Mouse (Mus musculus) kidney, adult 2 months (tissue): ENCODE measurements around the gene Tacc3. TPM values are rescaled to one million over a fixed set of nuclear protein-coding genes. Genes with fewer than 3 reads are reported as not detected.

ENCODE experiments used
- DNase-seq: peaks from one replicate; pipeline ENCODE4 v3.0.0; 2021
- H3K27ac ChIP-seq: fragments of 200-500 bp; 2 replicates; pipeline ENCODE4 v1.5.1; 2012; ENCODE audit warnings: low read depth, low read length, control low read depth, inconsistent platforms; ENCODE audit not compliant: insufficient read depth
- H3K27me3 ChIP-seq: fragments of 200-500 bp; replicated peaks from 2 replicates; pipeline ENCODE4 v1.6.1; 2012; ENCODE audit warnings: mild to moderate bottlenecking, moderate library complexity, low read length, inconsistent platforms; ENCODE audit not compliant: control insufficient read depth, insufficient read depth
- H3K36me3 ChIP-seq: fragments of 200-500 bp; 2 replicates; pipeline ENCODE4 v1.6.1; 2012; ENCODE audit warnings: mild to moderate bottlenecking, moderate library complexity, low read length, inconsistent platforms; ENCODE audit not compliant: control insufficient read depth, insufficient read depth
- H3K4me1 ChIP-seq: fragments of 200-500 bp; 2 replicates; pipeline ENCODE4 v1.6.1; 2011; ENCODE audit warnings: low read length; ENCODE audit not compliant: control insufficient read depth, insufficient read depth
- H3K4me3 ChIP-seq: fragments of 200-500 bp; 2 replicates; pipeline ENCODE4 v1.5.1; 2011; ENCODE audit warnings: mild to moderate bottlenecking, low read depth, low read length, control low read depth; ENCODE audit not compliant: insufficient read depth
- CTCF ChIP-seq: fragments of 200-500 bp; conservative IDR thresholded peaks from 2 replicates; pipeline ENCODE4 v1.5.1; 2011; ENCODE audit warnings: low read depth, mild to moderate bottlenecking, control low read depth, low read length, moderate library complexity, mixed read lengths; ENCODE audit not compliant: insufficient read depth, insufficient read length
- POLR2A ChIP-seq: fragments of 200-500 bp; IDR thresholded peaks from one replicate; pipeline ENCODE4 v1.6.1; 2011; ENCODE audit warnings: low read depth, low read length, control low read depth
- WGBS: fragments of 180-500 bp; shearing (Covaris S2); methylation state at CpG from one replicate; pipeline ENCODE4 v1.1.7; 2018; 5-methylcytosine and 5-hydroxymethylcytosine counted together
- polyA plus RNA-seq: library from polyadenylated mRNA; depleted of rRNA; stranded (reverse); fragments of >200 nt; gene quantifications from 2 replicates; pipeline ENCODE4 v1.2.3, GENCODE M21; 2012

Gene Tacc3
- polyA plus RNA-seq, 1 experiment = 2.3 TPM

DNA sequence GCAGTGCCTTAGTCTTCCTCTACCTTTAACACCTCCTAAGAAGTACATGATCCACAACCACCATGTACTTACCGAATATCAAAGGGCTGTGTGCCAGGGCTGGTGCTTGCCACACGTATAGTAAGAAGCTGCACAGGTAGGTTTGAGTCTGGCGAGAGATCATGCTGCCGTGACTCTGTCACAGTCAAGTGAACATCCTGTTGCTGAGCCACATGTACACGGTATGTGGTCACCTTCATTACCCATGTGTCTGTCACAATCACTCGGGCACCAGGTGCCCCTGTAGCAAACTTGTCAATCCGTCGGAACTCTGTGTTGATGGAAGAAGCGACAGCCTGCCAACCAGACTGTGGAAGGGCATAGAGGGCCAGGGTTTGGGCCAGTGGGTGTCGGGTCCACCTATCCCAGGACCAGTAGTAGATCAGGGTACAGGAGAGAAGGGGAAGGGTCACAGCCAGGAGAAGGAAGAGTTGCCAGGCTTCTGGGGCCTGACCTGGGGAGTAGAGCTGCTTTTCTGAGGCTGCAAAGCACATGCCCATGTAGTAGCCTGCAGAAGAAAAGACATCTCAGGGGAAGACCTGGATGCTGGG, 2.6 kb upstream of the Tacc3 start:
- TF ChIP-seq POLR2A (no peak), CTCF (no peak)
- Histone ChIP-seq H3K36me3 (no peaks in the 10 kb centered on the region), H3K4me1 (peaks cover 12% of the 10 kb centered on the region; the same call in 1 of the 2 replicates)

DNA sequence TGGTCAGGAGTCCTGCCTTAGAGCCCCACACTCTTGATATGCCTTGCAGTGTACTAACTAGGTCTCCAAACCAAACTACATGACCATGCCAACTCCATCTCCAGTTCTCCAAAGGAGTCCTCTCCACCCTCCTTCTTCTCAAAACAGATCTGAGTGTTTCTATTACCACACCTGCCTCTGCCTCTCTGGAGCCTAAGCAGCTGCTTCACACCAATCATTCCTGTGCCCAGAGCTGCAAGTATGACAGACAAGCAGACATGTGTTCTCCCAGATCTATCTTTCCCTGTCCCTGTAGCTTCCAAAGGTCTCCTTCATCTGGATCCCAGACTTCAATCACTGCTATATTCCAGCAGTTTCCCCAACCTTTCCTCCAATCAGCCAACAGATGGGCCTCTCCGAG, 1.2 kb upstream of the Tacc3 start:
- peak overlapping the region; percentile 96 for H3K4me3 ChIP-seq
- TF ChIP-seq POLR2A (no peak), CTCF (no peak)
- DNase-seq = no peak
- H3K4me1 ChIP-seq = peaks cover 12% of the 10 kb centered on the region; the same call in 1 of the 2 replicates
- H3K27ac ChIP-seq = peak overlapping the region; percentile 97
- H3K27me3 ChIP-seq = no peaks in the 10 kb centered on the region
- no peaks in the 10 kb centered on the region for H3K36me3 ChIP-seq
- 10% methylated on average over 1 of the region's 1 CpGs for WGBS

More for the DNA sequence above, 2.6 kb upstream of the Tacc3 start:
- no peak overlapping the region for H3K27ac ChIP-seq
- 74% methylated on average over 10 of the region's 10 CpGs for WGBS
- no peaks in the 10 kb centered on the region for H3K27me3 ChIP-seq
- H3K4me3 ChIP-seq = no peak overlapping the region
- no peak for DNase-seq

- Histone ChIP-seq H3K27ac (peak overlapping the region; percentile 97), H3K4me3 (peak overlapping the region; percentile 96), H3K27me3 (no peaks in the 10 kb centered on the region), H3K4me1 (peaks cover 12% of the 10 kb centered on the region; the same call in 1 of the 2 replicates), H3K36me3 (no peaks in the 10 kb centered on the region)
- DNase-seq = no peak
- WGBS = under 1% methylated on average over 32 of the region's 32 CpGs
- TF ChIP-seq POLR2A (no peak), CTCF (no peak)
Measured at GRCm38 (mm10) chr5:33657251-33657786, 609 bp upstream of the Tacc3 start.

- no peak for TF ChIP-seq POLR2A
- TF ChIP-seq CTCF = no peak
- peaks cover 8% of the 10 kb centered on the region; the same call in 1 of the 2 replicates for H3K4me1 ChIP-seq
- H3K27me3 ChIP-seq = no peaks in the 10 kb centered on the region
- H3K36me3 ChIP-seq = no peaks in the 10 kb centered on the region
- under 1% methylated on average over 26 of the region's 26 CpGs for WGBS
- DNase-seq = no peak
- H3K27ac ChIP-seq = no peak overlapping the region
- peak overlapping the region; percentile 72 for H3K4me3 ChIP-seq
Measured at GRCm38 (mm10) chr5:33658664-33659050, 729 bp downstream of the Tacc3 start.

DNA sequence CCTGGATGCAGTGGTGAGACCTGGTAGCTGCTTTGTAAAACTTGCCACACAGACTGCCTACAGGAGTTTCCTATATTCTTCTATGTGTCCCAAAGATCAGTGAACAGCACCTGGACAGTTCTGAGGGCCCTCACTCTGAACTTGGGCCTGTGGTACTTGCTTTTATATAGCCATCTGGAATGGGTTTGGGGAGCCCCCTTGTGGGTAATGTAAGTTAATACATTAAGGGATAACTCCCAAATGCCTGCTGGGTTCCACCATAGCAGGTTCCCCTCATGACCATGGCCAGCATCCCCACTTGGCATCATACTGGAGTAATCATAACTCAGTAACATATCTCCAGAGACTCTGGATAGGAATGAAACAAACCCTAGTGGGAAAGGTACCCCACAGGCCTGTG, 10.3 kb downstream of the Tacc3 start:
- Histone ChIP-seq H3K27me3 (no peaks in the 10 kb centered on the region), H3K36me3 (no peaks in the 10 kb centered on the region), H3K27ac (no peak overlapping the region), H3K4me1 (no peaks in the 10 kb centered on the region), H3K4me3 (no peak overlapping the region)
- peak; percentile 51 for DNase-seq
- peak; percentile 39 for TF ChIP-seq CTCF
- TF ChIP-seq POLR2A = no peak

DNA sequence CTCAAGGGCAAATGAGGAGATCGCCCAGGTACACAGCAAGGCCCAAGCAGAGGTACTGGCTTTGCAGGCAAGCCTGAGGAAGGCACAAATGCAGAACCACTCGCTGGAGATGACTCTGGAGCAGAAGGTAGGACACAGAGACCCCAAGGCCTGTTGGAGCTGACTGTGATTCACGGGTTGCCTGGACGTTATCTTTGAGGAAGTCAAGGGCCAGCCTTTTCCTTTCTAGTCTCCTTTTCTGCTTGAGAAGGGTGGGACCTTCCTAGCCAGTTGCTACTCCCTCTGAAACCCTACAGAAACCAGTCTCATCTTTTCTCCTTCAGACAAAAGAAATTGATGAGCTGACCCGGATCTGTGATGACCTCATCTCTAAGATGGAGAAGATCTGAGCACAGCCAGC, 13.7 kb downstream of the Tacc3 start:
- H3K36me3 ChIP-seq = no peaks in the 10 kb centered on the region
- TF ChIP-seq CTCF (no peak), POLR2A (no peak)

GRCm38 (mm10) chr5:33674439-33674838, 16.5 kb downstream of the Tacc3 start:
- no peak for DNase-seq
- Histone ChIP-seq H3K4me3 (no peak overlapping the region), H3K36me3 (no peaks in the 10 kb centered on the region), H3K4me1 (no peaks in the 10 kb centered on the region), H3K27me3 (no peaks in the 10 kb centered on the region), H3K27ac (no peak overlapping the region)
- 71% methylated on average over 3 of the region's 3 CpGs for WGBS
- TF ChIP-seq CTCF = no peak
- no peak for TF ChIP-seq POLR2A

More for the DNA sequence above, 13.7 kb downstream of the Tacc3 start:
- Histone ChIP-seq H3K4me3 (no peak overlapping the region), H3K27ac (no peak overlapping the region), H3K4me1 (no peaks in the 10 kb centered on the region), H3K27me3 (no peaks in the 10 kb centered on the region)
- 75% methylated on average over 5 of the region's 5 CpGs for WGBS
- no peak for DNase-seq
